34 mouse cellular contexts compared by ENCODE assay signal in genomic region chr16:38781946-38782345, GRCm38 (mm10). TPM values are rescaled to one million over a fixed set of nuclear protein-coding genes. Genes with fewer than 3 reads are reported as not detected.
"Had no signal": no experiment of that assay in that cellular context is flagged by ENCODE, and none has a peak within 500 bp of the region (broad histone marks: within the 10 kb centered on the region; RNA-seq: fewer than 3 reads in every experiment).

No protein-coding gene starts in this region.

- H3K36me3 ChIP-seq: heart, embryonic 13.5 days; heart, embryonic 15.5 days; hindbrain, embryonic 10.5 days; hindbrain, embryonic 12.5 days; intestine, embryonic 15.5 days; limb, embryonic 13.5 days; limb, embryonic 15.5 days; liver, embryonic 12.5 days had no signal

- H3K9ac ChIP-seq: heart, embryonic 13.5 days; heart, embryonic 15.5 days; hindbrain, embryonic 12.5 days; hindbrain, embryonic 14.5 days; intestine, embryonic 15.5 days; limb, embryonic 13.5 days; limb, embryonic 15.5 days; liver, embryonic 12.5 days; liver, embryonic 14.5 days had no signal

- H3K4me3 ChIP-seq: gastrocnemius, adult 2 months; heart, adult 2 months; heart, embryonic 13.5 days; heart, embryonic 15.5 days; hindbrain, embryonic 10.5 days; hindbrain, embryonic 12.5 days; intestine, embryonic 15.5 days; limb, embryonic 13.5 days; limb, embryonic 15.5 days; liver, embryonic 12.5 days had no signal

- ATAC-seq: inflammation-experienced regulatory T-cells, adult 6 months; liver, embryonic 12.5 days had no signal

- H3K27me3 ChIP-seq: heart, embryonic 13.5 days; heart, embryonic 15.5 days; hindbrain, embryonic 12.5 days; intestine, embryonic 15.5 days; limb, embryonic 13.5 days; limb, embryonic 15.5 days had no signal

- H3K27ac ChIP-seq: gastrocnemius, adult 2 months; heart, adult 2 months; heart, embryonic 13.5 days; heart, embryonic 15.5 days; hindbrain, embryonic 10.5 days; hindbrain, embryonic 12.5 days; hindbrain, embryonic 14.5 days; intestine, embryonic 15.5 days; kidney, postnatal 0 days; limb, embryonic 13.5 days; limb, embryonic 15.5 days; liver, embryonic 12.5 days; liver, embryonic 14.5 days had no signal

- H3K9me3 ChIP-seq: heart, embryonic 13.5 days; heart, embryonic 15.5 days; hindbrain, embryonic 10.5 days; hindbrain, embryonic 12.5 days; intestine, embryonic 15.5 days; limb, embryonic 13.5 days; limb, embryonic 15.5 days; liver, embryonic 12.5 days had no signal

- H3K4me1 ChIP-seq: intestine, embryonic 15.5 days; limb, embryonic 13.5 days; limb, embryonic 15.5 days; liver, embryonic 12.5 days had no signal

- DNase-seq: gastrocnemius, adult 2 months; gastrocnemius, postnatal 10 days; gastrocnemius, postnatal 25 days; heart, adult 2 months; heart, postnatal 14 days; heart, postnatal 4 days; kidney, adult 18-20 months; kidney, adult 8-10 months; kidney, postnatal 14 days; kidney, postnatal 36 days; layer of hippocampus, adult 9-11 months; layer of hippocampus, postnatal 36 days; left cerebral cortex, postnatal 4 days had no signal

- H3K4me2 ChIP-seq: heart, embryonic 11.5 days; heart, embryonic 13.5 days; heart, embryonic 15.5 days; hindbrain, embryonic 12.5 days; hindbrain, embryonic 14.5 days; intestine, embryonic 15.5 days; limb, embryonic 13.5 days; limb, embryonic 15.5 days; liver, embryonic 12.5 days had no signal

RNA-seq across cellular contexts. Expression of gene Upk1b, which starts 18.2 kb away (rescaled TPM):
- polyA plus RNA-seq: inflammation-experienced regulatory T-cells, adult 6 months had no signal

RNA-seq across cellular contexts. Expression of gene 4930435E12Rik, which starts 46.6 kb away (rescaled TPM):
- polyA plus RNA-seq: heart, adult 2 months; heart, embryonic 11.5 days; heart, embryonic 13.5 days; heart, embryonic 15.5 days; heart, postnatal 0 days; hindbrain, embryonic 10.5 days; hindbrain, embryonic 12.5 days; hindbrain, embryonic 14.5 days; hindbrain, embryonic 16.5 days; inflammation-experienced regulatory T-cells, adult 6 months; intestine, embryonic 15.5 days; intestine, postnatal 0 days; kidney, embryonic 14.5 days; kidney, postnatal 0 days; large intestine, adult 2 months; limb, embryonic 11.5 days; limb, embryonic 13.5 days; limb, embryonic 15.5 days; liver, adult 2 months; liver, embryonic 12.5 days; liver, embryonic 14.5 days; liver, embryonic 16.5 days had no signal
